Mouse (Mus musculus) lung, embryonic 16.5 days (tissue): ENCODE data around the gene Prss32. TPM values are rescaled to one million over a fixed set of nuclear protein-coding genes. Genes with fewer than 3 reads are reported as not detected.

Experiments
- ATAC-seq: fragments of 200-750 bp; cut with Nextera tagmentation; 2 replicates; pipeline ENCODE4 v1.8.0; 2017; ENCODE audit warnings: low read depth, mild to moderate bottlenecking, moderate library complexity
- H3K27ac ChIP-seq: fragments of 300-500 bp; sonication (generic); 2 replicates; pipeline ENCODE4 v1.5.1; 2014; ENCODE audit warnings: mild to moderate bottlenecking, control low read depth, low read length
- H3K27me3 ChIP-seq: fragments of 300-500 bp; sonication (generic); 2 replicates; pipeline ENCODE4 v1.6.1; 2014; ENCODE audit warnings: low read depth, low read length, mixed read lengths; ENCODE audit not compliant: control insufficient read depth, insufficient read depth
- H3K36me3 ChIP-seq: fragments of 300-500 bp; sonication (generic); 2 replicates; pipeline ENCODE4 v1.6.1; 2014; ENCODE audit warnings: low read length; ENCODE audit not compliant: control insufficient read depth, insufficient read depth
- H3K4me1 ChIP-seq: fragments of 300-500 bp; sonication (generic); replicated peaks from 2 replicates; pipeline ENCODE4 v1.6.1; 2014; ENCODE audit warnings: low read length, mixed read lengths; ENCODE audit not compliant: control insufficient read depth, insufficient read depth
- H3K4me2 ChIP-seq: fragments of 300-500 bp; sonication (generic); 2 replicates; pipeline ENCODE4 v1.6.1; 2014; ENCODE audit warnings: low read depth, low read length, control low read depth
- H3K4me3 ChIP-seq: fragments of 300-500 bp; sonication (generic); 2 replicates; pipeline ENCODE4 v1.5.1; 2014; ENCODE audit warnings: mild to moderate bottlenecking, low read length, control low read depth
- H3K9ac ChIP-seq: fragments of 300-500 bp; sonication (generic); 2 replicates; pipeline ENCODE4 v1.6.1; 2014; ENCODE audit warnings: low read length, control low read depth
- H3K9me3 ChIP-seq: fragments of 300-500 bp; sonication (generic); 2 replicates; pipeline ENCODE4 v1.6.1; 2016; ENCODE audit warnings: low read length; ENCODE audit not compliant: control insufficient read depth
- WGBS: fragments of 180-500 bp; shearing (Covaris S2); extraction: QIAGEN DNeasy Blood & Tissue Kit; methylation state at CpG from one replicate; pipeline ENCODE4 v1.1.7; 2014; 5-methylcytosine and 5-hydroxymethylcytosine counted together
- polyA plus RNA-seq: library from polyadenylated mRNA; unstranded; fragments of >200 nt; fragmentation: Nextera tagmentation; extraction: Ambion mirVana; gene quantifications from 2 replicates; pipeline ENCODE4 v1.2.1, GENCODE M21; 2015

Gene Prss32
- polyA plus RNA-seq, 1 experiment from 2014 or later: not detected

DNA sequence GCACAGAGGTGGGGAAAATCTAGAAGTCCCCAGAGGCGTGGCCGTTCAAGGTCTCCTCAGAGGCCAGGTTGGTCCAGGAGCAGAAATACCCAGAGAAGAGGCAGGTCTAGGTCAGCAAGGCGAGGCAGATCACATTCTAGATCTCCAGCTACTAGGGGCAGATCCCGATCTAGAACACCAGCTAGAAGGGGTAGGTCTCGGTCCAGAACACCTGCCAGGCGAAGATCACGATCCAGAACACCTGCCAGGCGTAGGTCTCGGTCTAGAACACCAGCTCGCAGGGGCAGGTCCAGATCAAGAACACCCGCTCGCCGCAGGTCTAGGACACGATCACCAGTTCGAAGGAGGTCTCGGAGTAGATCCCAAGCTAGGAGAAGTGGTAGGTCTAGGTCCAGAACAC is 28.0 kb upstream of the Prss32 start:
- no peak overlapping the region for H3K27ac ChIP-seq
- no peak for ATAC-seq
- H3K4me2 ChIP-seq: no peak overlapping the region
- H3K36me3 ChIP-seq: peaks cover 89% of the 10 kb centered on the region
- no peak overlapping the region for H3K9ac ChIP-seq
- H3K4me3 ChIP-seq: no peak overlapping the region
- 96% methylated on average over 16 of the region's 16 CpGs for WGBS
- no peaks in the 10 kb centered on the region for H3K4me1 ChIP-seq
- H3K9me3 ChIP-seq: peaks cover 14% of the 10 kb centered on the region
- no peaks in the 10 kb centered on the region for H3K27me3 ChIP-seq

DNA sequence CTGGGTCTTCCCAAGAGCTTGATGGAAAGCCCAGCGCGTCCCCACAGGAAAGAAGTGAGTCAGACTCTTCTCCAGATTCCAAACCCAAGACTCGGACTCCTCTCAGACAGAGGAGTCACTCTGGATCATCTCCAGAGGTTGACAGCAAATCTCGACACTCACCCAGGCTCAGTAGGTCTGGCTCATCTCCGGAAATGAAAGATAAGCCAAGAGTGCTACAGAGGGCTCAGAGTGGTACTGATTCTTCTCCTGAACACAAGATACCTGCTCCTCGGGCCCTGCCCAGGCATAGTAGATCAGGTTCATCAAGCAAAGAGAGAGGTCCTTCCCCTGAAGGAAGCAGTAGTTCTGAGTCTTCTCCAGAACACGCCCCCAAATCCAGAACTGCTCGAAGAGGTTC is 25.1 kb upstream of the Prss32 start:
- no peaks in the 10 kb centered on the region for H3K4me1 ChIP-seq
- no peak overlapping the region for H3K4me2 ChIP-seq
- no peaks in the 10 kb centered on the region for H3K27me3 ChIP-seq
- H3K9me3 ChIP-seq: peaks cover 14% of the 10 kb centered on the region
- H3K27ac ChIP-seq: no peak overlapping the region
- peaks cover 93% of the 10 kb centered on the region for H3K36me3 ChIP-seq
- 97% methylated on average over 8 of the region's 8 CpGs for WGBS
- no peak for ATAC-seq
- H3K4me3 ChIP-seq: no peak overlapping the region
- no peak overlapping the region for H3K9ac ChIP-seq

DNA sequence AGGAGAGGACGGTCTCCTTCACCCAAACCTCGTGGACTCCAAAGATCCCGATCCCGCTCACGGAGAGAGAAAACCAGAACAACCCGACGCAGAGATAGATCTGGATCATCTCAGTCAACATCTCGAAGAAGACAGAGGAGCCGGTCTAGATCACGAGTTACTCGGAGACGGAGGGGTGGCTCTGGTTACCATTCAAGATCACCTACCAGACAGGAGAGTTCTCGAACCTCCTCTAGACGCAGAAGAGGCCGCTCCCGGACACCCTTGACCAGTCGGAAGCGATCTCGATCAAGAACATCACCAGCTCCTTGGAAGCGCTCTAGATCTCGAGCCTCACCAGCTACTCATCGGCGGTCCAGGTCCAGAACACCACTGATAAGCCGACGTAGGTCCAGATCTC is 24.4 kb upstream of the Prss32 start:
- H3K4me2 ChIP-seq: no peak overlapping the region
- H3K27ac ChIP-seq: no peak overlapping the region
- no peak overlapping the region for H3K9ac ChIP-seq
- H3K4me3 ChIP-seq: no peak overlapping the region
- ATAC-seq: no peak
- H3K9me3 ChIP-seq: peaks cover 14% of the 10 kb centered on the region
- peaks cover 92% of the 10 kb centered on the region for H3K36me3 ChIP-seq
- no peaks in the 10 kb centered on the region for H3K4me1 ChIP-seq
- H3K27me3 ChIP-seq: no peaks in the 10 kb centered on the region
- 97% methylated on average over 25 of the region's 25 CpGs for WGBS

DNA sequence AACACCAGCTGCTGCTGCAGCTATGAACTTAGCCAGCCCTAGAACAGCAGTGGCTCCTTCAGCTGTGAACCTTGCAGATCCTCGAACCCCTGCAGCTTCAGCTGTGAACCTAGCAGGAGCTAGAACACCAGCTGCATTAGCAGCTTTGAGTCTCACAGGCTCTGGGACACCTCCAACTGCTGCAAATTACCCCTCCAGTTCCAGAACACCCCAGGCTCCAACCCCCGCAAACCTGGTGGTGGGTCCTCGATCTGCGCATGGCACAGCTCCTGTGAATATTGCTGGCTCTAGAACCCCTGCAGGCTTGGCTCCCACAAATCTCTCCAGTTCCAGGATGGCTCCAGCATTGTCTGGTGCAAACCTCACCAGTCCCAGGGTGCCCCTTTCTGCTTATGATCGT is 22.9 kb upstream of the Prss32 start:
- WGBS: 90% methylated on average over 5 of the region's 5 CpGs
- H3K27me3 ChIP-seq: no peaks in the 10 kb centered on the region

DNA sequence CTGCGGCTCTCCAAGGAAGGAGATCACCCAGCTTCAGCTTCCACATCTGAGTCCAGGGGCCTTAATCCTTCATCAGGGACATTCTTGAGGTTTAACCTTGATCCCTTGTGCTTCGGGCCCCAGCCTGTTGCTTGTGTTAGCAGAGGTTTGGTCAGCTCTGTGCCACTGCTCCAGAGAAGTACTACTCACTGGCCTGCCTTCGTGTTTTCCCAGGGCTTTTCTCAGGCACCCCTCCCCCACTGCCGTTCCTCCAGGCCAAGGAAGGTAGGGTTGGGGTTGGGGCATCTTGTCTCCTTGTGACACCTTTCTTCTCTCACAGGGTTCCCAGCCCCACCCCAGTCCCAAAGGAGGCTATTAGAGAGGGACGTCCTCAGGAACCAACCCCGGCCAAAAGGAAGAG is 21.6 kb upstream of the Prss32 start:
- Histone ChIP-seq H3K9ac (no peak overlapping the region), H3K36me3 (peaks cover 88% of the 10 kb centered on the region), H3K4me2 (no peak overlapping the region), H3K4me1 (peaks cover 1% of the 10 kb centered on the region; the same call in 1 of the 2 replicates), H3K27ac (no peak overlapping the region), H3K27me3 (no peaks in the 10 kb centered on the region), H3K9me3 (peaks cover 14% of the 10 kb centered on the region), H3K4me3 (no peak overlapping the region)
- WGBS: 67% methylated on average over 6 of the region's 6 CpGs
- ATAC-seq: no peak

More for the DNA sequence above, 22.9 kb upstream of the Prss32 start:
- no peak for ATAC-seq
- no peak overlapping the region for H3K27ac ChIP-seq
- no peak overlapping the region for H3K4me2 ChIP-seq
- H3K4me1 ChIP-seq: no peaks in the 10 kb centered on the region
- H3K9me3 ChIP-seq: peaks cover 14% of the 10 kb centered on the region
- no peak overlapping the region for H3K9ac ChIP-seq
- H3K36me3 ChIP-seq: peaks cover 89% of the 10 kb centered on the region
- H3K4me3 ChIP-seq: no peak overlapping the region

DNA sequence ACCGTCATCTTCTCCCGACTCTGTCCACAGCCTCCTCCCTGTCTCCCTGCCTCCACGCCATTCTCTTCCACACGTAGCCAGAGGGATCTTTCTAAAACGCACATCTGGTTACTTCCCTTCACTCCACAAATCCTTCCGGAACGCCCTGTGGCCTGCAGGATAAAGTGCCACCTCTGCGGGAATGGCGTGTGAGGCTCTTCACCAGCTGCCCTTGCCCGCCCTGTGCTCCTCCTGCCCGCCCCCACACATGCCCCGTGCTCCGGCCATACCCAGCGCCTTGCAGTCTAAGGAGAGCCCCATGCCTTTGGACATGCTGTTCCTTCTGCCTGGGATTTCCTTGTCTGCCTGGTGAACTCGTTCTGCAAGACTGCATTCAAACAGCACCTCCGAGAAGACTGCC is 20.6 kb upstream of the Prss32 start:
- H3K9ac ChIP-seq: no peak overlapping the region
- ATAC-seq: no peak
- H3K4me3 ChIP-seq: no peak overlapping the region
- H3K27me3 ChIP-seq: no peaks in the 10 kb centered on the region
- peaks cover 80% of the 10 kb centered on the region for H3K36me3 ChIP-seq
- H3K9me3 ChIP-seq: peaks cover 13% of the 10 kb centered on the region
- H3K4me1 ChIP-seq: peaks cover 10% of the 10 kb centered on the region
- no peak overlapping the region for H3K4me2 ChIP-seq
- 76% methylated on average over 16 of the region's 16 CpGs for WGBS
- no peak overlapping the region for H3K27ac ChIP-seq

DNA sequence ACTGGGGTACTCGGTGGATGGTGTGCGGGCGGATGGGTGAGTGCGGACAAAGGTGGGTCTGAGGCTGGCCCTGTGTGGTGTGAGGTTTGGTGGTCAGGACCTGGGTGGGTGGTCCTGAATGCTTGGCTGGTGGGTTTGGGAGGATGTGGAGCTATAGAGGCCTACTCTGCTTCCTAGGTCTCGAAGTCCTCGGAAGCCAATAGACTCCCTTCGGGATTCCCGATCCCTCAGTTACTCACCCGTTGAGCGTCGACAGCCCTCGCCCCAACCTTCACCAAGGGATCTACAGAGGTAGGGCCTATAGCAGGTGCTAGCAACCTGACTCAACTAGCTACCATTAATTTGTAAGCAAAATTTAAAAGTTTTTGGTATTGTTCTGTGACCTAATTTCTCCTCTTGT is 20.0 kb upstream of the Prss32 start:
- peaks cover 74% of the 10 kb centered on the region for H3K36me3 ChIP-seq
- H3K27me3 ChIP-seq: no peaks in the 10 kb centered on the region
- WGBS: 85% methylated on average over 12 of the region's 12 CpGs
- H3K4me3 ChIP-seq: no peak overlapping the region
- peaks cover 12% of the 10 kb centered on the region for H3K4me1 ChIP-seq
- no peak overlapping the region for H3K27ac ChIP-seq
- H3K4me2 ChIP-seq: no peak overlapping the region
- no peak for ATAC-seq
- peaks cover 7% of the 10 kb centered on the region for H3K9me3 ChIP-seq
- H3K9ac ChIP-seq: no peak overlapping the region

DNA sequence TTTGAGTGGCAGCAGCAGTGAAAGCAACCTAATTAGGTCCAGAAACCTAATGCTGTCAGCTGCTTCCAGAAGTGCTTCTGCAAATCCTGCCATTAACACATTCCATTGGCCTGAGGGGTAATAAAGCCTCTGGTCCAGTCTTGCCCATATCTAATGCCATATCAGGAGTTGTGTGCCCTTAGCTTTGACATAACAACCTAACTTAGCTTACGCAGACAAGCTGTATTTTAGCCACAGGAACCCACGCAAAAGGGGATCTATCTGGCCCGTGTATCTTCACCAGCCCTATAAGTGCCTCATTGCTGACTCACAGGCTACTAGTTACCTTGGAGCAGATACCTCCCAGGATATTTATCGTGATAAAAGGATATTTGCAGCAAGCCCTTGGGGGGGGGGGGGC is 18.1 kb upstream of the Prss32 start:
- Histone ChIP-seq H3K9ac (no peak overlapping the region), H3K4me3 (no peak overlapping the region), H3K27me3 (peaks cover 1% of the 10 kb centered on the region), H3K4me2 (no peak overlapping the region), H3K4me1 (peaks cover 12% of the 10 kb centered on the region), H3K9me3 (0 out of 2 replicates have a peak, but pooled peaks cover 4% of the 10 kb centered on the region), H3K27ac (no peak overlapping the region), H3K36me3 (peaks cover 54% of the 10 kb centered on the region)
- ATAC-seq: no peak
- 82% methylated on average over 4 of the region's 4 CpGs for WGBS

DNA sequence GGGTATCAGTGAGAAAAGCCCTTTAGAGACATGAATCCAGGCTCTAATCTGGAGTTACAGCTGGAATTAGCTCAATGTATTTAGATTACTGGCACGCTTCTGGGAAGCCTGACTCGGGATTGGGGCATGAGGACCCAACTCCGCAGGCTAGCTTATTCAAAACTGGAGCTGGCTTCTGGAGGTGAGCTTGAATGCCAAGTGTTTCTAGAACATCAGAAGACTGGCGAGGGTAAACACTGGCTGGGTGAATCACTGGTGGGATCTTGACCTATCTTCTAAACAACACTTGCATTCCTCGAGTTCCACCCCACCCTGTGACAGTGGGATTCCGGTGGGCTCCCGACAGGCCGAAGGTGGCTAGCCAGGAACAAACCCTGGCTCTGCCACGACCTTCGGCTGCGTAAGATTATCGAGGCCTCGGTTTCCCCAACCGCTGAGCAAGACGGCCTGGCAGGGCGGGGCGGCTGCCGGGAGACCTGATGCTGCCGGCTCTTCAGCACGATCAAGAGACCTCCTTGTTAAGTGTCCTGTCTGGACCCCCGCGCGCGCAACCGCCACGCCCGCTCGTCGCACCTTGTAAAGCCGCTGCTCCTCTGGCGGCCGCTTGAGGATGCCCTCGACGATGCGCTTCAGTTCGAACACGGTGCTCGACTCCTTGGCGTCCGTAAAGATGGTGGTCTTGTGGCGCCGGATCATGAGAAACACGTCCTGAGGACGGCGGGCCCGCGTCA is 15.2 kb upstream of the Prss32 start:
- Histone ChIP-seq H3K27me3 (peaks cover 6% of the 10 kb centered on the region), H3K9me3 (0 out of 2 replicates have a peak, but pooled peaks cover 4% of the 10 kb centered on the region), H3K36me3 (peaks cover 30% of the 10 kb centered on the region), H3K4me1 (peaks cover 12% of the 10 kb centered on the region), H3K4me3 (peak overlapping the region; percentile 86), H3K27ac (peak overlapping the region; percentile 77), H3K9ac (peak overlapping the region; percentile 94), H3K4me2 (peak overlapping the region; percentile 88)
- peak; percentile 75 for ATAC-seq
- under 1% methylated on average over 41 of the region's 47 CpGs for WGBS
